Mouse (Mus musculus) neural tube, embryonic 11.5 days (tissue): ENCODE measurements around the gene Cct7. TPM values are rescaled to one million over a fixed set of nuclear protein-coding genes. Genes with fewer than 3 reads are reported as not detected.

Experiments used
- ATAC-seq: fragments of 200-750 bp; cut with Nextera tagmentation; 2 replicates; pipeline ENCODE4 v1.8.0; 2017; ENCODE audit warnings: moderate number of reproducible peaks, mild to moderate bottlenecking, moderate TSS enrichment, moderate library complexity; ENCODE audit not compliant: insufficient read depth, low FRiP score, low TSS enrichment
- DNase-seq: peaks from one replicate; pipeline ENCODE4 v3.0.0-alpha.2; 2015; ENCODE audit warnings: low spot score
- H3K27ac ChIP-seq: fragments of 300-500 bp; sonication (generic); 2 replicates; pipeline ENCODE4 v1.5.1; 2014; ENCODE audit warnings: low read depth, mild to moderate bottlenecking, low read length
- H3K27me3 ChIP-seq: fragments of 300-500 bp; sonication (generic); 2 replicates; pipeline ENCODE4 v1.6.1; 2014; ENCODE audit warnings: mild to moderate bottlenecking, low read length, mixed read lengths; ENCODE audit not compliant: control insufficient read depth, insufficient read depth
- H3K36me3 ChIP-seq: fragments of 300-500 bp; sonication (generic); 2 replicates; pipeline ENCODE4 v1.6.1; 2014; ENCODE audit warnings: mild to moderate bottlenecking, low read length, moderate library complexity, mixed read lengths; ENCODE audit not compliant: control insufficient read depth, insufficient read depth
- H3K4me1 ChIP-seq: fragments of 300-500 bp; sonication (generic); 2 replicates; pipeline ENCODE4 v1.6.1; 2014; ENCODE audit warnings: low read length, mixed read lengths; ENCODE audit not compliant: control insufficient read depth, insufficient read depth
- H3K4me2 ChIP-seq: fragments of 300-500 bp; sonication (generic); 2 replicates; pipeline ENCODE4 v1.6.1; 2014; ENCODE audit warnings: low read depth, mild to moderate bottlenecking, moderate library complexity
- H3K4me3 ChIP-seq: fragments of 300-500 bp; sonication (generic); 2 replicates; pipeline ENCODE4 v1.5.1; 2014; ENCODE audit warnings: low read depth, low read length
- H3K9ac ChIP-seq: fragments of 300-500 bp; sonication (generic); 2 replicates; pipeline ENCODE4 v1.6.1; 2014; ENCODE audit warnings: mild to moderate bottlenecking, low read length
- H3K9me3 ChIP-seq: fragments of 300-500 bp; sonication (generic); 2 replicates; pipeline ENCODE4 v1.6.1; 2016; ENCODE audit warnings: low read length; ENCODE audit not compliant: control insufficient read depth
- WGBS: fragments of 180-500 bp; shearing (Covaris S2); extraction: QIAGEN DNeasy Blood & Tissue Kit; methylation state at CpG from one replicate; pipeline ENCODE4 v1.1.7; 2014; 5-methylcytosine and 5-hydroxymethylcytosine counted together
- polyA plus RNA-seq: library from polyadenylated mRNA; unstranded; fragments of >200 nt; fragmentation: Nextera tagmentation; extraction: Ambion mirVana; gene quantifications from 2 replicates; pipeline ENCODE4 v1.2.1, GENCODE M21; 2014

The Cct7 gene
- polyA plus RNA-seq, 1 experiment from 2014 or later = 739 TPM

DNA sequence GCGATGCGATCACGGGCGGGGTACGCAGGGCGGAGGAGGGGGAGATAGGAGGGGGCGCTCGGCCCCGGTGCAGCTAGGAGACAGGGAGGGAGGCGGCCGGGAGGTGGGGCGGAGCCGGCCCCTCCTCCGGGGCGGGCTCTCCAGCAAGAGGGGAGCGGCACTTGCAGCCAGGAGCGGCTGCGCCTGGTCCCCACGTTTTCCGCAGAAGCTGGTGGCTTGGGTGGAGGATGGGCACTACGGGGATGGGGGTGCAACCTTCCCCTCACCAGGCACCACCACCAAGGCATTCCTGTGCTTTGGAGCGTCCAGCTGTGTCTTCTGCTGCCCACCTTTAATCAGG, 51.6 kb downstream of the Cct7 start, which contains the start of gene Fbxo41:
Fbxo41 (minus strand) TSS at position 84 of the 340 bp plus-strand sequence.
- Histone ChIP-seq H3K4me3 (peak within 1 kb of the TSS; percentile 66), H3K27ac (peak within 1 kb of the TSS; percentile 58; the same call in 1 of the 2 replicates), H3K9ac (peak within 1 kb of the TSS; percentile 84), H3K9me3 (no peaks in the 10 kb centered on the region), H3K4me1 (0 out of 2 replicates have a peak, but pooled peaks cover 2% of the 10 kb centered on the region), H3K36me3 (no peaks in the 10 kb centered on the region), H3K27me3 (no peaks in the 10 kb centered on the region), H3K4me2 (peak within 1 kb of the TSS; percentile 90)
- ATAC-seq (peak; percentile 79), DNase-seq (no peak)
- 0% methylated on average over 7 of the region's 22 CpGs for WGBS

DNA sequence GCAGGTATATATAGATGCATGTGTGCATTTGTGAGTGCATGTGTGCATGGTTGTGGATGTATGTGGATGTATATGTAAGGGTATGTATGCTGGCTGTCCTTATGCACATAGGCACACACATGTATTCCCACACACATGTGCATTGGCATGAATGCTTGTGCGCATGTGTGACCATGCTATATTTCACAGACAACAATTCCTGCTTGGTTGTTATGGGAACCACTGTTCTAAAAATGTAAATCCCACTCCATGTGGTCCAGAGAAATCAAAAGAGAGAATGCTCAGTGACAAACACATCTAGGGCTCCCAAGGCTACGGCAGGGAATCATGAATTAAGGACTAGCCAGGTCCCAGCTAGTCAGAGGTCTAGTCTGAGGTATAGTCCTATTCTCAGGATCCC, 53.6 kb downstream of the Cct7 start:
- 60% methylated on average over 2 of the region's 2 CpGs for WGBS
- Histone ChIP-seq H3K9ac (no peak overlapping the region), H3K27me3 (no peaks in the 10 kb centered on the region), H3K4me3 (no peak overlapping the region), H3K4me2 (no peak overlapping the region), H3K36me3 (no peaks in the 10 kb centered on the region), H3K9me3 (no peaks in the 10 kb centered on the region), H3K27ac (no peak overlapping the region), H3K4me1 (0 out of 2 replicates have a peak, but pooled peaks cover 2% of the 10 kb centered on the region)
- no peak for ATAC-seq
- DNase-seq = no peak

DNA sequence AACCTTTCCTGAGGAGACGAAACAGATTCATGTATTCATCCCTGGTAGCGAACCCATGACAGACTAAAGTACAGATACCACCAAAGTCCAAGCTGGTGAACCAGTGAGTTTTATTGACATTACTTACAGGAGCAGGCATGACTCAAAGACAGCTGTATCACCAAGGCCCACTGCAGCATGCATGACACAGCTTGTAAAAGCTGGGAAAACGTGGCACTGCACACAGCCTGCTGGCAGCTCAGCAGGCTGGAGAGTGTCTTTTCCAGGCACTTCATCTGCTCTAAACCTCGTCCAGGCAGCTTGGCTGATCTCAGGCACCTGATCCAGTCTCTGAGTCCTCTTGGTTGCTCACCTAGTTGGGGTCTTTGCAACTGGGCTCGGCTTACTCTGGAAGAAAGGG, 57.3 kb downstream of the Cct7 start:
- ATAC-seq (no peak), DNase-seq (no peak)
- Histone ChIP-seq H3K27ac (no peak overlapping the region), H3K9ac (no peak overlapping the region), H3K4me3 (no peak overlapping the region), H3K36me3 (no peaks in the 10 kb centered on the region), H3K27me3 (peaks cover 36% of the 10 kb centered on the region), H3K4me2 (no peak overlapping the region), H3K4me1 (0 out of 2 replicates have a peak, but pooled peaks cover 11% of the 10 kb centered on the region), H3K9me3 (no peaks in the 10 kb centered on the region)
- WGBS = 52% methylated on average over 5 of the region's 5 CpGs

DNA sequence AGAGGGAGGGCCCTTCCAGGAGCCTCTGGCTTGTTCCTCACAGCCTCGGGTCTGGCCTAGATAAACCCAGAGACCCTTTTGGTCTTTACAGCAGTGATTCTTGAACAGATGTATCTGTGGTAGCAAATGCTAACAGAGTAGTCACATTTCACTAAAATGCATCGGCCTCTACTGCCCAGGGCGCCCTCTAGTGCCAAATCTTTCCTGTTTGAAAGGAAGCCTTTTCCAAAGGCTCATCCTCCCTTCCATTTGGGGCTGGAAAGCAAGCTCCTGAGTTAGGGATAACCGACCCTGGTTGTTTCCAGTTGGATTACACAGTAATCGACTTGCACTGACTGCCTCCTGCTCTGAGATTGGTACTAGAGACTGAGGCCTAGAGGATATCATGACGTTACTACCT, 59.2 kb downstream of the Cct7 start:
- H3K27me3 ChIP-seq = peaks cover 50% of the 10 kb centered on the region
- WGBS = 4% methylated on average over 6 of the region's 6 CpGs
- ATAC-seq = no peak

DNA sequence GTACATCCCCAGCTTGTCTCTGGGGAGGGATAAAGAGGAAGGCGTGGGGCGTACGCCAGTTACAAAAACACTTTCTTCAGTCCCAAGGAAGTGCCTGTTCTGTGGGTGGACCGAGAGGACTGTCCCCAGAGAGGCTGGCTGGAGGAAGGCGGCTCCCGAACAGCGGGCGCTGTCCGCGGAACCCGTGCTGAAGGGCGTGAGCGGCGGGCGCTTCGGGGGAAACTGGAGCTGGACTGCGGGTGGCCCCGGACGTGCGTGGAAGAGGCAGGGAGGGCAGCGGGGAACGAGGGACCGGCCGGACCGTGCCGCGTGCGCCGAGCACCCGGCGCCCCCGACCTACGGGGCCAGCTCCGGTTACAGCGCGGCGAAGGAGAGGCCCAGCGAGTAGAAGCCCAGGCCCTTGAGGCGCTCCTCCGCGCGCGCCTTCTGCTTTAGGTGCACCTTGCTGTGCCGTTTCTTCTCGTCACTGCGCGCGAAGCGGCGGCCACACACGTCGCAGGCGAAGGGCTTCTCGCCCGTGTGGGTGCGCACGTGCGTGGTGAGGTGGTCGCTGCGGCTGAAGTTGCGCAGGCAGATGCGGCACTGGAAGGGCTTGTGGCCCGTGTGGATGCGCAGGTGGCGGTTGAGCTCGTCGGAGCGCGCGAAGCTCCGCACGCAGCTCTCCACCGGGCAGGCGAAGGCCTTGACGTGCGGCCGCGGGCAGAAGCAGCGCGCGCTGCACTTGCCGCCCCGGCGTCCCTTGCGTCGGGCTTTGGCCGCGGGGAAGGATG, 60.2 kb downstream of the Cct7 start:
- DNase-seq (peak; percentile 62), ATAC-seq (no peak)
- 0 out of 2 replicates have a peak, but pooled peaks cover 11% of the 10 kb centered on the region for H3K4me1 ChIP-seq
- H3K9ac ChIP-seq = no peak overlapping the region
- H3K9me3 ChIP-seq = no peaks in the 10 kb centered on the region
- H3K27ac ChIP-seq = no peak overlapping the region
- H3K27me3 ChIP-seq = peaks cover 56% of the 10 kb centered on the region
- under 1% methylated on average over 86 of the region's 88 CpGs for WGBS
- no peaks in the 10 kb centered on the region for H3K36me3 ChIP-seq
- peak overlapping the region; percentile 28 for H3K4me3 ChIP-seq
- H3K4me2 ChIP-seq = peak overlapping the region; percentile 46

More for the DNA sequence above, 59.2 kb downstream of the Cct7 start:
- H3K4me1 ChIP-seq = 0 out of 2 replicates have a peak, but pooled peaks cover 11% of the 10 kb centered on the region
- H3K4me3 ChIP-seq = no peak overlapping the region
- H3K36me3 ChIP-seq = no peaks in the 10 kb centered on the region
- no peak overlapping the region for H3K27ac ChIP-seq
- H3K4me2 ChIP-seq = no peak overlapping the region
- H3K9me3 ChIP-seq = no peaks in the 10 kb centered on the region
- no peak overlapping the region for H3K9ac ChIP-seq
- peak; percentile 68 for DNase-seq

DNA sequence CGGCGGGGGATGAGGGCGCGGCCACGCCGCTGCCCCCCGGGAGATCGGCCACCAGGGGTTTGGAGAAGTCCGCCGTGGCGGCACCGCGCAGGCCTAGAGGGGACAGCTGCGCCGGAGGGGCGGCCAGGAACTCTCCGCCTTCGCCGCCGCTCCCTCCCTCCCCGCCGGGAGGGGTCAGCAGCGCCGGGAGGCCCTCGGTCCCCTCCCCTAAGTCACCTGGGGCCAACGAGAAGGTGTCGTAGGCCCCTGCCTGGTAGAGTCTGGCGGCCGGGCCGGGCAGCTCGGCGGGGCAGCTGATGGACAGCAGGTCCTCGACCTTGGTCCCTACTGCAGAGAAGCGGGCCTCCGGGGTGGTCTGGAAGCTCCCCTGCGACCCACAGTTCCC, 60.7 kb downstream of the Cct7 start:
- H3K9me3 ChIP-seq = no peaks in the 10 kb centered on the region
- H3K27me3 ChIP-seq = peaks cover 56% of the 10 kb centered on the region
- WGBS = 0% methylated on average over 19 of the region's 36 CpGs
- H3K4me3 ChIP-seq = peak overlapping the region; percentile 28
- H3K4me2 ChIP-seq = peak overlapping the region; percentile 46
- H3K4me1 ChIP-seq = 0 out of 2 replicates have a peak, but pooled peaks cover 11% of the 10 kb centered on the region
- ATAC-seq (no peak), DNase-seq (peak; percentile 29)
- no peak overlapping the region for H3K27ac ChIP-seq
- no peak overlapping the region for H3K9ac ChIP-seq
- no peaks in the 10 kb centered on the region for H3K36me3 ChIP-seq

DNA sequence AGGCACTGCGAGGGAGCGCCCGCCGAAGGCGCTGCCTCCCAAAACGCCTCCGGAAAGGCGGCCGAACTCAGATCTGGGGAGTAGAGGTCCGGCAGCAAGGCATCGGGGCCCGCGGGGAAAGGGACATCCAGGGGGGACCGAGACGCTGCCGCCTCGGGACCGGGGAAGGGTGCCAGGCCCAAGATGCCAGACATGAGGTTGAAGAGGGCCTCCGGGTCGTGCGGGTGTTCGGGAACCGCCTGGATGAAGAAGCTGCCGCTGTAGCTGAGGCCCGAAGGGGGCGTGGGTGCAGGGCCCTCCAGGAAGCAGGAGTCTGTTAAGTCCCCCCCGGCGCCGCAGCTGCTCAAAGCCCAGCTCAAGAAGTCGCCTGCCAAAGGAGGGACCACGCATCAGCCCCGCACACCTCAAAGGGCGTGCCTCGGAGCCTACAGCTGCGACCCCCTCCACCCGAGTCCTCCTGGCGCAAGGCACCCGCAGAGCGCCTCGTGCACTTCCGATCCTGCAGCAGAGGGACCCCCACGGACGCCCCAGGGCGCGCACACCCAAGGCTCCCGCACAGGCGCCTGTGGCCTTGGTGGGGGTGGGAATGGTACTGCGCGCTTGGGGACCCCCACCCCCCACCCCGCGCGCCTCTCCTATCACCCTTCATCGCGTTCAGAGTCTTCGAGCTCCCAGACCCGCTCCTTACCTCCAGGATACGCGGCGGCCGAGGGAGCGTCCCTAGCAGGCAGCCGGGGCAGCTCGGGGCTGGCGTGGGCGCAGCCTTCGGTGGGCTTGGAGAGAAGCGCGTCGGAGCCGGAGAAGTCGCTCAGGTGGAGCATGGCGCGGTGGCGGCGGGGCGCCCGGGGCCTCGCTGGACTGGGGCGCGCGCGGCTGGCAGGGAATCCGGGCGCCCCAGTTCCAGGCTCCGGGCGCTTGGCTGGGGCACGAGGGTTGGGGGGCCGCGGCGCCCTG, 61.5 kb downstream of the Cct7 start:
- Histone ChIP-seq H3K4me2 (peak overlapping the region; percentile 73), H3K27me3 (peaks cover 56% of the 10 kb centered on the region), H3K36me3 (no peaks in the 10 kb centered on the region), H3K4me3 (peak overlapping the region; percentile 39), H3K9me3 (no peaks in the 10 kb centered on the region), H3K27ac (no peak overlapping the region), H3K9ac (no peak overlapping the region), H3K4me1 (0 out of 2 replicates have a peak, but pooled peaks cover 11% of the 10 kb centered on the region)
- ATAC-seq (no peak), DNase-seq (peak; percentile 34)
- WGBS = under 1% methylated on average over 76 of the region's 90 CpGs

DNA sequence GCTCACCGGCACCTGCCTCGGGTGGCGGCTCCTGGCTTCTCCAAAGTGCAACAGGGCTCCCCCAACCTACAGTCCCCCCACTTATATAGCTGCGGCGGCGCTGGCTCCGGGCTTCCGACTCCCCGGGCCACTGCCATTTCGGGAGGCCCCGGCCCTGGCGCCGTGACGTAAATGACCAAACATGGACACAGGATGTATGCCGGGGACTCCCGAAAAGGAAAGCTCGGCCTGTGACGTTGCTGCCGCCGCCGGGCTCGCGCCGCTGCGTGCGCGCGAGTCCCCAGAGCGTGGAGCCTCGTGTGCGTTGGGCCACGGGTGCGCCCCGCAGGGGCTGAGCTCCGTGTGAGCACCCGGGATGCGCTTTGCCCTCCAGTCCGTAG, 62.2 kb downstream of the Cct7 start, which contains the start of gene Egr4:
Egr4 (minus strand) TSS at position 59 of the 380 bp plus-strand sequence.
- under 1% methylated on average over 38 of the region's 38 CpGs for WGBS
- DNase-seq = peak; percentile 73
- H3K27me3 ChIP-seq = peaks cover 56% of the 10 kb centered on the region
- H3K36me3 ChIP-seq = no peaks in the 10 kb centered on the region
- 0 out of 2 replicates have a peak, but pooled peaks cover 11% of the 10 kb centered on the region for H3K4me1 ChIP-seq
- H3K9ac ChIP-seq = no peak within 1 kb of the TSS
- peak within 1 kb of the TSS; percentile 39 for H3K4me3 ChIP-seq
- peak within 1 kb of the TSS; percentile 73 for H3K4me2 ChIP-seq
- ATAC-seq = peak; percentile 58; the same call in 1 of the 2 replicates
- H3K27ac ChIP-seq = no peak within 1 kb of the TSS
- no peaks in the 10 kb centered on the region for H3K9me3 ChIP-seq
